Mouse (Mus musculus): ENCODE measurements around the gene Sult2a8.
"Not testable (repeated sequence)": the region's sequence is repeated elsewhere in the genome, so short reads cannot be mapped to it uniquely, and the experiment has no call there.

The Sult2a8 gene

DNA sequence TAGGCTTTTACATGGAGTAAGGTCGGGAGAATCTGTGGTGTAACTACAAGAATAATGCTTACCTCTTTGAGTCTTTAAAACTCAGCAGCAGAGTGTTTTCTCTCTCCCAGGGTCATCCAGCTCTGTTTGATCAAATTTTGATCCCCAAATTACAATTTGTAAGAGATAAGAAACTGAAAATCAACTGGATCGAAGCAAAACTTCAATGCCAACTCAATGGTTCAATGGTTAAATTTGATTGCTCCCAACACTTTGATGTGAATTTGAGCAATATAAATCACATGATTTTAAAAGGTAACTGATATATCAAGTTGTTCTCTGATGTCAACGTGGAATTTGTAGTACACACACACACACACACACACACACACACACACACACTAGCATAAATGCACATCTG, at the start of gene Sult2a8:
Sult2a8 (minus strand) TSS at position 236 of the 400 bp plus-strand sequence.
- no peak for DNase-seq

GRCm38 (mm10) chr7:14494130-14494529, 47.6 kb upstream of the Sult2a8 start, which contains the start of gene Sult2a7:
Gene Sult2a7, minus strand, starts transcription at chr7:14494230.
- no peak for DNase-seq

DNA sequence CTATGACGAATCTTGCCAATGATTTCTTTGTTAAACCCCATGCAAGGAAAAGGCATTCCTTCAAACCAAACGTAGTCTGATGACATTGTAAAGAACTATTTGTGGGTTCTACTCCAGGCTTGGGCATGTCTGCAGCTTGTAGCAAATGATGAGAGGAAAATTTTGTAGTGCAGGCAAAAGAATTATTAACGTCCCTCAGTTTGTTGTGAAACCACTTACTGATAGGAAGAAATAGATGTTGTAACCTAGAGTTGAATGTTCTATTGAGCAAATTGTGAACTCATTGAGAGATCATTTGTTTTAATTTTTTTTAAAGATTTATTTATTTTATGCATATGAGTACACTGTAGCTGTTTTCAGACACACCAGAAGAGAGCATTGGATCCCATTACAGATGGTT, 46.3 kb upstream of the Sult2a8 start:
- DNase-seq = no peak

- DNase-seq = no peak
Observed at GRCm38 (mm10) chr7:14439581-14439980, 7.0 kb downstream of the Sult2a8 start.

DNA sequence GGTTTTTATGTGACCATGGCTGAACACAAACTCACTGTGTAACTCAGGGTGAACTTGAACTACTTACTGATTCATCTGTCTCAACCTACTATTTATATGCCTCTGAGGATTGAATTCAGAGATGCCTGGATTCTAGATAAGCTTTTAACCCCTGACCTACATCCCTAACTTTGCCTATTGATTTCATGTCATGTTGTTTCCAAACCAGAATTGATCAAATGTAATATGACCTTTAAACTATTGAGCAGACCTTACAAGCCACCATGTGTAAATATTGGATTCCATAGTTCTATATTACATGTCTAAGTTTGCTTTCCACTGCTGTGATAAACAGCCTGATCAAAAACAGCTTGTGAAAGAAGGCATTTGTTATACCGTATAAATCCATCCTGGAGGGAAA, 8.1 kb downstream of the Sult2a8 start:
- DNase-seq = no peak

DNA sequence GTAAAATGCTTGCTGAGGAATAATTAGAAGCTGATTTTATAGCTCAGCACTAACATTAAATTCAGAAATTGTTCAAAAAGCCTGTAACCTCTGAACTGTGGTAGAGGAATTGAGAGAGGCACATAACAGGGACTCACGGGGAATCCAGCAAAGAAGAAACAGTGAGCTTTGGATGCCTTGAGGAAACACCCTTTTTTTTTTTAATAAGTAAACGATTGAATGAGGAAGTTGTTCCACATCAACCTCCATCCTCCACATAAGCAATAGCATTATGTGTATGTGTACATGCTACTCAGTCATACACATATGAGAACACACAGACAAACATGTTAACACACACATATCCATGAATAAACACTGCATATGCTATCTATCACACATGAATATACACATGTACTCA, 8.5 kb downstream of the Sult2a8 start:
- DNase-seq = no peak

GRCm38 (mm10) chr7:14399363-14399762, 47.2 kb downstream of the Sult2a8 start:
- not testable (repeated sequence) for DNase-seq

GRCm38 (mm10) chr7:14396462-14396861, 50.1 kb downstream of the Sult2a8 start:
- no peak for DNase-seq

Data from kidney, adult 11 months (tissue).